Mouse (Mus musculus): Measurements from ENCODE around the gene Ruvbl1.

DNA sequence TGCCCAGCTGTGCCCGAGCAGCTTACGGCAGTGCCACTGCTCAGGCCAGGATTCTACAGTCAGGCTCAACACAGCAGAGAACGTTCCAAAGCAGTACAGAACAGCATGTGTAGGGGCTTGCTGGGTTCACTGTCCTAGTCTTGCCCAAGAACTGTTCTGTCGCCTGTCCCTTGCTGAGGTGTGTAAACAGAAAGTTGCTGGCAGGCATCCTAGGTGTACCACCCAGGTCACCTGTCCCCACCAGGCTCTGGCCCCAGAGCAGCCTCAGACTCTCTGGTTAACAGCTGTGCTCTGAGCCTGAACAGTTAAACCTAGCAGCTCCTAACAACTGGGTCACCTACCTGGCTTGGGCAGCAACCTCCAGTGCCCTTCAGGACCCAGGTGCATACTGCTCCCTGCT lies 37.8 kb downstream of the Ruvbl1 start:
- TF ChIP-seq CTCF (IDR thresholded peaks at IDR 0.05; ENCODE audit: low read depth) (peak; percentile 47; the same call in 1 of the 2 replicates), EP300 (IDR thresholded peaks at IDR 0.05; ENCODE audit: low read depth) (peak; percentile 49; the same call in 1 of the 2 replicates)

Measured in liver, postnatal 0 days (tissue).